Mouse (Mus musculus) granulocyte monocyte progenitor cell, adult 5-6 weeks (primary cell): ENCODE results near the gene Kcnab2. TPM values are rescaled to one million over a fixed set of nuclear protein-coding genes. Genes with fewer than 3 reads are reported as not detected.

Source experiments
- total RNA-seq, 2 experiments: library from RNA; stranded (forward) in 1 of 2; stranded (reverse) in 1 of 2; fragments of 200-712, 200-1000 nt in 1 of 2; fragments of >200 nt in 1 of 2; fragmentation: Nextera tagmentation in 1 of 2; gene quantifications; 2 replicates each; pipeline ENCODE4 v1.2.3; 2014 to 2017

Gene Kcnab2
- total RNA-seq, 2 experiments from 2014 or later, result 67.3 to 85.6 TPM

Other genes starting within 250 kb of the Kcnab2 start
- gene Gpr153, start 203.6 kb downstream of the Kcnab2 start, total RNA-seq (2014; fragmentation: Nextera tagmentation), result not detected in 2 replicates
- not detected in 2 replicates for gene Gpr153, start 203.6 kb downstream of the Kcnab2 start, total RNA-seq (2017)
- not detected in 2 replicates for gene Hes3, start 186.2 kb downstream of the Kcnab2 start, total RNA-seq (2014; fragmentation: Nextera tagmentation)
- not detected in 2 replicates for gene Hes3, start 186.2 kb downstream of the Kcnab2 start, total RNA-seq (2017)
- gene Icmt, start 180.6 kb downstream of the Kcnab2 start, total RNA-seq (2014; fragmentation: Nextera tagmentation), result 14.3 and 17.9 TPM in 2 replicates
- gene Icmt, start 180.6 kb downstream of the Kcnab2 start, total RNA-seq (2017), result 13.0 and 13.9 TPM in 2 replicates
- gene Rnf207, start 158.9 kb downstream of the Kcnab2 start, total RNA-seq (2014; fragmentation: Nextera tagmentation), result not detected in 2 replicates
- gene Rnf207, start 158.9 kb downstream of the Kcnab2 start, total RNA-seq (2017), result not detected in 2 replicates
- gene Rpl22, start 152.1 kb downstream of the Kcnab2 start, total RNA-seq (2014; fragmentation: Nextera tagmentation), result 1,942 and 1,984 TPM in 2 replicates
- 2,435 and 2,975 TPM in 2 replicates for gene Rpl22, start 152.1 kb downstream of the Kcnab2 start, total RNA-seq (2017)
- not detected in 2 replicates for gene Chd5, start 139.2 kb downstream of the Kcnab2 start, total RNA-seq (2014; fragmentation: Nextera tagmentation)
- gene Chd5, start 139.2 kb downstream of the Kcnab2 start, total RNA-seq (2017), result 0.04 TPM in 1 of 2 replicates, not detected in the other
- 0.77 and 3.7 TPM in 2 replicates for gene Nphp4, start 1.2 kb downstream of the Kcnab2 start, total RNA-seq (2014; fragmentation: Nextera tagmentation)
- gene Nphp4, start 1.2 kb downstream of the Kcnab2 start, total RNA-seq (2017), result 0.17 and 0.31 TPM in 2 replicates